Mouse (Mus musculus): ENCODE measurements around the gene Gm44790. TPM values are rescaled to one million over a fixed set of nuclear protein-coding genes. Genes with fewer than 3 reads are reported as not detected.

Gene Gm44790
- total RNA-seq, 2 experiments from 2014 or later, result not detected

Other genes with a start within 250 kb of the Gm44790 start
- gene Tgfa, start 231.4 kb upstream of the Gm44790 start, total RNA-seq (2014; fragmentation: Nextera tagmentation), result not detected in 2 replicates
- not detected in 2 replicates for gene Tgfa, start 231.4 kb upstream of the Gm44790 start, total RNA-seq (2017)
- gene Fam136a, start 61.0 kb upstream of the Gm44790 start, total RNA-seq (2014; fragmentation: Nextera tagmentation), result 46.3 and 51.5 TPM in 2 replicates
- gene Fam136a, start 61.0 kb upstream of the Gm44790 start, total RNA-seq (2017), result 82.6 and 95.9 TPM in 2 replicates
- 687 and 692 TPM in 2 replicates for gene Snrpg, start 55.4 kb upstream of the Gm44790 start, total RNA-seq (2014; fragmentation: Nextera tagmentation)
- gene Snrpg, start 55.4 kb upstream of the Gm44790 start, total RNA-seq (2017), result 44.9 and 50.5 TPM in 2 replicates
- gene Pcyox1, start 29.5 kb upstream of the Gm44790 start, total RNA-seq (2014; fragmentation: Nextera tagmentation), result 31.1 and 35.7 TPM in 2 replicates
- gene Pcyox1, start 29.5 kb upstream of the Gm44790 start, total RNA-seq (2017), result 64.2 and 87.9 TPM in 2 replicates
- 89.9 and 109 TPM in 2 replicates for gene Tia1, start 22.4 kb upstream of the Gm44790 start, total RNA-seq (2014; fragmentation: Nextera tagmentation)
- gene Tia1, start 22.4 kb upstream of the Gm44790 start, total RNA-seq (2017), result 77.5 and 97.1 TPM in 2 replicates
- 20.8 and 33.5 TPM in 2 replicates for gene C87436, start 11.7 kb downstream of the Gm44790 start, total RNA-seq (2014; fragmentation: Nextera tagmentation)
- 20.3 and 26.7 TPM in 2 replicates for gene C87436, start 11.7 kb downstream of the Gm44790 start, total RNA-seq (2017)
- gene Pcbp1, start 99.7 kb downstream of the Gm44790 start, total RNA-seq (2014; fragmentation: Nextera tagmentation), result 258 and 285 TPM in 2 replicates
- gene Pcbp1, start 99.7 kb downstream of the Gm44790 start, total RNA-seq (2017), result 130 and 152 TPM in 2 replicates
- not detected in 2 replicates for gene Asprv1, start 201.5 kb downstream of the Gm44790 start, total RNA-seq (2014; fragmentation: Nextera tagmentation)
- gene Asprv1, start 201.5 kb downstream of the Gm44790 start, total RNA-seq (2017), result 0.98 TPM in 1 of 2 replicates, not detected in the other
- gene Mxd1, start 242.5 kb downstream of the Gm44790 start, total RNA-seq (2014; fragmentation: Nextera tagmentation), result 5.3 and 7.3 TPM in 2 replicates
- 16.3 and 20.0 TPM in 2 replicates for gene Mxd1, start 242.5 kb downstream of the Gm44790 start, total RNA-seq (2017)